Comparison of ENCODE assay signal across 12 mouse cellular contexts in the genomic region with DNA sequence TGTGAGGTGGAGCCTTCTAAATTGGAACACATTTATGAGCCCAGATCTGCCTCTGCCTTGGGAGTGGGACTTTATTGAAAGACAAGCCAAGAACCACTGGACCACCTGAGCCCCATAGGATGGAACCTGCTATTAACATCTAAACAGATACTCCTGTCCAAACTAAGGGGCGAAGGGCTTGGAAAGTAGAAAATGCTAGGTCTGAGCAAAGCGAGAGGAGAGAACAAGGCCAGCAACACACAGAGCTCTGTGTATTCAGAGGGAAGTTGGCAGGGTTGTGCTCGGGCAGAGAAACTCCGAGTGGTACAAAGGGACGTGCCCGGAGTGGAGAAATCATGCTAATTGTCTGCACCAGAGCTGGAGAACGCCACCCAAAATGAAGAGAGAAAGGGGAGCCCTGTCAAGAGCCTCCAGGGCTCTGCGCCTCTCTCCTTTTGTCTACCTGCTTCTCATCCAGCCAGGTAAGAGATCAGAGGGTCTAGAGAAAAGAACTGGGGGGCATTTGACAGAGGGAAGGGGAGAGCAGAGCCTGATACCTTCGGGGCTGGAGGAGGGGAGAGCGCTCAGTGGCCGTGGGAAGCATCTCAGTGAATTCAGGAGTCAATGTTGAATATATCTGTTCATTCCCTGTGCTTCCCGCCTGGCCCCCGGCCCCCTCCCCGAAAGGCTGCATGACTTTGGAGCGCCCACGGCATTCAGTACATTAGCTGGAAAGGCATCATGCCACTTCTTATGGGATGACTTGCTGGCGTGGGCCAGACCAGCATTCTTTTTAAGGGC. TPM values are rescaled to one million over a fixed set of nuclear protein-coding genes. Genes with fewer than 3 reads are reported as not detected.
DNase-seq lines count a peak whose midpoint lies in the region; ATAC-seq and TF ChIP-seq lines count a peak whose summit lies in the region.
"Had no signal": no experiment of that assay in that cellular context is flagged by ENCODE, and none has a peak within 500 bp of the region (broad histone marks: within the 10 kb centered on the region; RNA-seq: fewer than 3 reads in every experiment).

A gene (plus strand): TSS at position 51 of the 780 bp plus-strand sequence.

- H3K9me3 ChIP-seq in hindbrain, embryonic 13.5 days = no peaks in the 10 kb centered on the region
- H3K9me3 ChIP-seq in hindbrain, embryonic 11.5 days (ENCODE audit: control insufficient read depth, low read length) = no peaks in the 10 kb centered on the region
- H3K9me3 ChIP-seq: liver, embryonic 12.5 days had no signal

- H3K27me3 ChIP-seq in hindbrain, embryonic 13.5 days = no peaks in the 10 kb centered on the region
- no peaks in the 10 kb centered on the region for H3K27me3 ChIP-seq in hindbrain, embryonic 11.5 days (ENCODE audit: control insufficient read depth, insufficient read depth, low read length)
- H3K27me3 ChIP-seq: liver, embryonic 12.5 days had no signal

- 0 out of 2 replicates have a peak within 1 kb of the TSS, but pooled peaks have one; percentile 8 for H3K4me3 ChIP-seq in hindbrain, embryonic 13.5 days
- H3K4me3 ChIP-seq in hindbrain, embryonic 11.5 days (ENCODE audit: low read depth, low read length) = no peak within 1 kb of the TSS
- H3K4me3 ChIP-seq: liver, embryonic 12.5 days had no signal

- H3K9ac ChIP-seq in hindbrain, embryonic 13.5 days = no peak within 1 kb of the TSS
- no peak within 1 kb of the TSS for H3K9ac ChIP-seq in hindbrain, embryonic 11.5 days (ENCODE audit: low read depth, low read length)
- H3K9ac ChIP-seq: liver, embryonic 12.5 days had no signal

- peak within 1 kb of the TSS; percentile 77 for H3K27ac ChIP-seq in hindbrain, embryonic 13.5 days
- H3K27ac ChIP-seq in hindbrain, embryonic 11.5 days (ENCODE audit: low read depth, low read length) = no peak within 1 kb of the TSS
- H3K27ac ChIP-seq: liver, embryonic 12.5 days had no signal

- H3K4me1 ChIP-seq in hindbrain, embryonic 13.5 days (replicated peaks) = no peaks in the 10 kb centered on the region
- no peaks in the 10 kb centered on the region for H3K4me1 ChIP-seq in hindbrain, embryonic 11.5 days (replicated peaks; ENCODE audit: control insufficient read depth, insufficient read depth, low read length)
- H3K4me1 ChIP-seq: liver, embryonic 12.5 days had no signal

- DNase-seq in hindbrain, embryonic 11.5 days (ENCODE audit: low spot score) = no peak
- DNase-seq in brain, embryonic 14.5 days (ENCODE audit: low read depth) = peak; percentile 57
- peak; percentile 22 to 45 for DNase-seq in frontal cortex, postnatal 14 days (ENCODE audit: low spot score in 2 of 2)
- peak in 1 of 2 experiments; percentile 70 for DNase-seq in left cerebral cortex, postnatal 25 days (ENCODE audit: low spot score in 2 of 2)
- no peak for DNase-seq in urinary bladder, postnatal 25 days (ENCODE audit: low spot score)
- DNase-seq: embryo, embryonic 11 days; thymus, adult 2 months had no signal

- TF ChIP-seq POLR2A in brain, embryonic 14.5 days (IDR thresholded peaks at IDR 0.05; ENCODE audit: borderline replicate concordance, extremely low read depth, insufficient read depth, insufficient read length, poor library complexity, severe bottlenecking) = no peak

- TF ChIP-seq CTCF in brain, embryonic 14.5 days (IDR thresholded peaks at IDR 0.05; ENCODE audit: borderline replicate concordance, extremely low read depth, insufficient read depth, insufficient read length) = no peak

- intact Hi-C loops in left cerebral cortex, postnatal 25 days (cut with DNase I) = no loop called here

- H3K4me2 ChIP-seq in hindbrain, embryonic 13.5 days = no peak within 1 kb of the TSS
- H3K4me2 ChIP-seq in hindbrain, embryonic 11.5 days (replicated peaks; ENCODE audit: low read depth, low read length) = no peak within 1 kb of the TSS
- H3K4me2 ChIP-seq: liver, embryonic 12.5 days had no signal

- ATAC-seq in hindbrain, embryonic 13.5 days (ENCODE audit: low FRiP score) = peak; percentile 69; the same call in 1 of the 2 replicates
- no peak for ATAC-seq in hindbrain, embryonic 11.5 days (ENCODE audit: low FRiP score)
- no peak for ATAC-seq in CD4-positive, CD25-positive, alpha-beta regulatory T cell, adult 4 months
- ATAC-seq: inflammation-experienced regulatory T-cells, adult 6 months; liver, embryonic 12.5 days had no signal

- WGBS in hindbrain, embryonic 13.5 days = 83% methylated on average over 17 of the region's 17 CpGs
- 86% methylated on average over 17 of the region's 17 CpGs for WGBS in hindbrain, embryonic 11.5 days

- no peaks in the 10 kb centered on the region for H3K36me3 ChIP-seq in hindbrain, embryonic 13.5 days
- H3K36me3 ChIP-seq in hindbrain, embryonic 11.5 days (ENCODE audit: control insufficient read depth, insufficient read depth, low read length) = no peaks in the 10 kb centered on the region
- H3K36me3 ChIP-seq: liver, embryonic 12.5 days had no signal

RNA-seq across cellular contexts. Expression of the gene that starts here (rescaled TPM):
- polyA plus RNA-seq in hindbrain, embryonic 13.5 days (2015; fragmentation: Nextera tagmentation; extraction: Ambion mirVana) = 5.4 and 7.4 TPM in 2 replicates
- 0.09 TPM in 1 of 2 replicates, not detected in the other for polyA plus RNA-seq in hindbrain, embryonic 11.5 days (2014; fragmentation: Nextera tagmentation; extraction: Ambion mirVana)
- 5.0 and 10.8 TPM in 2 replicates for polyA plus RNA-seq in brain, embryonic 14.5 days (2012; rRNA removed)
- 10 to 100 TPM; 56.9 to 63.7 TPM for total RNA-seq in left cerebral cortex, postnatal 25 days (2021)
- not detected for polyA plus RNA-seq in CD4-positive, CD25-positive, alpha-beta regulatory T cell, adult 4 months (2017; shearing (Covaris generic))
- total RNA-seq: megakaryocyte progenitor cell, adult 5-6 weeks had no signal
- polyA plus RNA-seq: inflammation-experienced regulatory T-cells, adult 6 months; liver, embryonic 12.5 days had no signal

Comparison
In these comparisons a context has a peak if more than half of its experiments do, and no peak if none do; other contexts are left out.
1. DNase-seq: peak in brain, embryonic 14.5 days (single experiment) and frontal cortex, postnatal 14 days (2 of 2); none in hindbrain, embryonic 11.5 days (single experiment) and urinary bladder, postnatal 25 days (single experiment).